Mouse (Mus musculus): ENCODE data around the gene Erc1. TPM values are rescaled to one million over a fixed set of nuclear protein-coding genes. Genes with fewer than 3 reads are reported as not detected.

The Erc1 gene
- polyA plus RNA-seq, 2 experiments: 1.8 to 3.6 TPM

- Histone ChIP-seq H3K4me2 (ENCODE audit: low read depth) (no peak overlapping the region), H3K4me1 (replicated peaks; ENCODE audit: control insufficient read depth in 2 of 2, insufficient read depth in 2 of 2, low read length in 1 of 2) (peaks cover 0 to 5% of the 10 kb centered on the region in 2 experiments; a peak in 1 of 4 replicates), H3K36me3 (replicated peaks; ENCODE audit: control insufficient read depth, insufficient read depth, low read depth) (no peaks in the 10 kb centered on the region), H3K9me3 (ENCODE audit: control insufficient read depth, low read length) (no peaks in the 10 kb centered on the region), H3K27me3 (ENCODE audit: control insufficient read depth, insufficient read depth, low read length) (no peaks in the 10 kb centered on the region), H3K4me3 (ENCODE audit: insufficient read depth in 1 of 2, low read depth in 2 of 2, low read length in 2 of 2) (no peak overlapping the region), H3K9ac (replicated peaks) (no peak overlapping the region), H3K27ac (no peak overlapping the region)
- 73% methylated on average over 5 of the region's 5 CpGs for WGBS (ENCODE audit: insufficient replicate concordance)
- no peak for DNase-seq (ENCODE audit: low read depth in 3 of 3, low spot score in 3 of 3)
- no peak for ATAC-seq (ENCODE audit: insufficient read depth)
- no peak for TF ChIP-seq EP300 (IDR thresholded peaks at IDR 0.05; ENCODE audit: low read depth)
- no peak for TF ChIP-seq CTCF (IDR thresholded peaks at IDR 0.05; ENCODE audit: low read depth)
These were observed 264.8 kb downstream of the Erc1 start for GRCm38 (mm10) chr6:119583165-119583564.

GRCm38 (mm10) chr6:119576706-119577105, 271.3 kb downstream of the Erc1 start:
- ATAC-seq (ENCODE audit: insufficient read depth): no peak
- Histone ChIP-seq H3K9ac (replicated peaks) (no peak overlapping the region), H3K4me2 (ENCODE audit: low read depth) (no peak overlapping the region), H3K27me3 (ENCODE audit: control insufficient read depth, insufficient read depth, low read length) (no peaks in the 10 kb centered on the region), H3K9me3 (ENCODE audit: control insufficient read depth, low read length) (no peaks in the 10 kb centered on the region), H3K4me3 (ENCODE audit: insufficient read depth in 1 of 2, low read depth in 2 of 2, low read length in 2 of 2) (no peak overlapping the region), H3K36me3 (replicated peaks; ENCODE audit: control insufficient read depth, insufficient read depth, low read depth) (no peaks in the 10 kb centered on the region), H3K27ac (no peak overlapping the region), H3K4me1 (replicated peaks; ENCODE audit: control insufficient read depth in 2 of 2, insufficient read depth in 2 of 2, low read length in 1 of 2) (no peaks in the 10 kb centered on the region)
- TF ChIP-seq EP300 (IDR thresholded peaks at IDR 0.05; ENCODE audit: low read depth) (no peak), CTCF (IDR thresholded peaks at IDR 0.05; ENCODE audit: low read depth) (no peak)
- no peak for DNase-seq (ENCODE audit: low read depth in 3 of 3, low spot score in 3 of 3)
- 76% methylated on average over 4 of the region's 4 CpGs for WGBS (ENCODE audit: insufficient replicate concordance)

GRCm38 (mm10) chr6:119575331-119575730, 272.6 kb downstream of the Erc1 start:
- WGBS (ENCODE audit: insufficient replicate concordance): 84% methylated on average over 12 of the region's 12 CpGs
- no peak for ATAC-seq (ENCODE audit: insufficient read depth)

GRCm38 (mm10) chr6:119572296-119572695, 275.7 kb downstream of the Erc1 start:
- Histone ChIP-seq H3K27me3 (ENCODE audit: control insufficient read depth, insufficient read depth, low read length) (no peaks in the 10 kb centered on the region), H3K36me3 (replicated peaks; ENCODE audit: control insufficient read depth, insufficient read depth, low read depth) (no peaks in the 10 kb centered on the region), H3K9ac (replicated peaks) (no peak overlapping the region), H3K4me2 (ENCODE audit: low read depth) (no peak overlapping the region), H3K4me1 (replicated peaks; ENCODE audit: control insufficient read depth in 2 of 2, insufficient read depth in 2 of 2, low read length in 1 of 2) (no peaks in the 10 kb centered on the region), H3K9me3 (ENCODE audit: control insufficient read depth, low read length) (no peaks in the 10 kb centered on the region), H3K4me3 (ENCODE audit: insufficient read depth in 1 of 2, low read depth in 2 of 2, low read length in 2 of 2) (no peak overlapping the region), H3K27ac (no peak overlapping the region)
- TF ChIP-seq EP300 (IDR thresholded peaks at IDR 0.05; ENCODE audit: low read depth): no peak
- TF ChIP-seq CTCF (IDR thresholded peaks at IDR 0.05; ENCODE audit: low read depth): no peak
- DNase-seq (ENCODE audit: low read depth in 3 of 3, low spot score in 3 of 3) (no peak), ATAC-seq (ENCODE audit: insufficient read depth) (no peak)
- whole genome bisulfite sequencing (ENCODE audit: insufficient replicate concordance): 71% methylated on average over 7 of the region's 7 CpGs

More at GRCm38 (mm10) chr6:119575331-119575730, 272.6 kb downstream of the Erc1 start:
- no peak overlapping the region for H3K27ac ChIP-seq
- no peaks in the 10 kb centered on the region for H3K27me3 ChIP-seq (ENCODE audit: control insufficient read depth, insufficient read depth, low read length)
- H3K9ac ChIP-seq (replicated peaks): no peak overlapping the region
- H3K4me3 ChIP-seq (ENCODE audit: insufficient read depth in 1 of 2, low read depth in 2 of 2, low read length in 2 of 2): no peak overlapping the region
- DNase-seq (ENCODE audit: low read depth in 3 of 3, low spot score in 3 of 3): no peak
- no peaks in the 10 kb centered on the region for H3K36me3 ChIP-seq (replicated peaks; ENCODE audit: control insufficient read depth, insufficient read depth, low read depth)
- H3K4me2 ChIP-seq (ENCODE audit: low read depth): no peak overlapping the region
- H3K4me1 ChIP-seq (replicated peaks; ENCODE audit: control insufficient read depth in 2 of 2, insufficient read depth in 2 of 2, low read length in 1 of 2): no peaks in the 10 kb centered on the region
- H3K9me3 ChIP-seq (ENCODE audit: control insufficient read depth, low read length): no peaks in the 10 kb centered on the region
- TF ChIP-seq EP300 (IDR thresholded peaks at IDR 0.05; ENCODE audit: low read depth): no peak
- TF ChIP-seq CTCF (IDR thresholded peaks at IDR 0.05; ENCODE audit: low read depth): no peak

- Histone ChIP-seq H3K9ac (replicated peaks) (no peak overlapping the region), H3K4me3 (ENCODE audit: insufficient read depth in 1 of 2, low read depth in 2 of 2, low read length in 2 of 2) (no peak overlapping the region), H3K4me1 (replicated peaks; ENCODE audit: control insufficient read depth in 2 of 2, insufficient read depth in 2 of 2, low read length in 1 of 2) (no peaks in the 10 kb centered on the region), H3K27me3 (ENCODE audit: control insufficient read depth, insufficient read depth, low read length) (no peaks in the 10 kb centered on the region), H3K9me3 (ENCODE audit: control insufficient read depth, low read length) (no peaks in the 10 kb centered on the region), H3K4me2 (ENCODE audit: low read depth) (no peak overlapping the region), H3K36me3 (replicated peaks; ENCODE audit: control insufficient read depth, insufficient read depth, low read depth) (no peaks in the 10 kb centered on the region), H3K27ac (no peak overlapping the region)
- WGBS (ENCODE audit: insufficient replicate concordance): 59% methylated on average over 4 of the region's 4 CpGs
- ATAC-seq (ENCODE audit: insufficient read depth): no peak
- DNase-seq (ENCODE audit: low read depth in 3 of 3, low spot score in 3 of 3): no peak
- TF ChIP-seq EP300 (IDR thresholded peaks at IDR 0.05; ENCODE audit: low read depth) (no peak), CTCF (IDR thresholded peaks at IDR 0.05; ENCODE audit: low read depth) (no peak)
These were observed 277.2 kb downstream of the Erc1 start for GRCm38 (mm10) chr6:119570797-119571196.

Data from liver, embryonic 14.5 days (tissue).